Mouse (Mus musculus) forebrain, embryonic 10.5 days (tissue): ENCODE data around the gene Runx2. TPM values are rescaled to one million over a fixed set of nuclear protein-coding genes. Genes with fewer than 3 reads are reported as not detected.

Experiments used
- DNase-seq: peaks from one replicate; pipeline ENCODE4 v3.0.0-alpha.2; 2017; ENCODE audit warnings: low spot score; ENCODE audit errors: extremely low spot score
- H3K27ac ChIP-seq: fragments of 300-500 bp; sonication (generic); 2 replicates; pipeline ENCODE4 v1.5.1; 2016; ENCODE audit warnings: mild to moderate bottlenecking
- H3K27me3 ChIP-seq: fragments of 300-500 bp; sonication (generic); 2 replicates; pipeline ENCODE4 v1.6.1; 2016; ENCODE audit warnings: mild to moderate bottlenecking; ENCODE audit not compliant: poor library complexity, severe bottlenecking
- H3K36me3 ChIP-seq: fragments of 300-500 bp; sonication (generic); replicated peaks from 2 replicates; pipeline ENCODE4 v1.6.1; 2016; ENCODE audit warnings: mild to moderate bottlenecking, moderate library complexity
- H3K4me1 ChIP-seq: fragments of 300-500 bp; sonication (generic); 2 replicates; pipeline ENCODE4 v1.6.1; 2016
- H3K4me3 ChIP-seq: fragments of 300-500 bp; sonication (generic); 2 replicates; pipeline ENCODE4 v1.5.1; 2016; ENCODE audit warnings: mild to moderate bottlenecking, moderate library complexity
- H3K9me3 ChIP-seq: fragments of 300-500 bp; sonication (generic); 2 replicates; pipeline ENCODE4 v1.6.1; 2016; ENCODE audit warnings: mild to moderate bottlenecking, moderate library complexity
- WGBS: fragments of 180-500 bp; shearing (Covaris S2); methylation state at CpG from one replicate; pipeline ENCODE4 v1.1.7; 2016; 5-methylcytosine and 5-hydroxymethylcytosine counted together
- polyA plus RNA-seq: library from polyadenylated mRNA; unstranded; fragments of >200 nt; fragmentation: Nextera tagmentation; extraction: Ambion mirVana; gene quantifications from 2 replicates; pipeline ENCODE4 v1.2.1, GENCODE M21; 2016

Runx2 gene
- polyA plus RNA-seq, 1 experiment from 2014 or later = 0.30 TPM

GRCm38 (mm10) chr17:44642126-44642525 lies 172.5 kb downstream of the Runx2 start:
- H3K36me3 ChIP-seq = no peaks in the 10 kb centered on the region
- DNase-seq = no peak
- peaks cover 14% of the 10 kb centered on the region for H3K27me3 ChIP-seq
- H3K9me3 ChIP-seq = no peaks in the 10 kb centered on the region
- H3K4me1 ChIP-seq = peaks cover 12% of the 10 kb centered on the region
- H3K4me3 ChIP-seq = no peak overlapping the region
- no peak overlapping the region for H3K27ac ChIP-seq
- 83% methylated on average over 4 of the region's 4 CpGs for WGBS

DNA sequence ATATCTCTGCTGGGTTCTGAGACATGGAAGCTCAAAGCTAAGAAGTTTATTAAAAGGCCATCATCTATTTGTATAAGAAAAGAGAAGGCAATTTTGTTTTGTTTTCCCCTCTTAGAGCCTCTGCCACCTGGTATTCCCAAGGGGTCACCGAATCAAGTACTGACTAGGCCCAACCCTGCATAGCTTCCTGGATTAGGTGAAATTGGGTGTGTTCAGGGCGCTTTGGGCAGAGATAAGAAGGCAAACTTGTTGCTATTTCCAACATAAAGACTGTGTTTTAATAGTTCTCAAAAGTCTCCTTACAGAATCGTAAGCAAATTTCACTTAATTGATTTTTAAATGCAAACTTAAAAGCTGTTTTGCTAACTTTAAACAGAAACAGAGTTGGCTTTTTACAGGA lies 173.7 kb downstream of the Runx2 start:
- 81% methylated on average over 3 of the region's 3 CpGs for WGBS
- DNase-seq = no peak

GRCm38 (mm10) chr17:44639446-44639845 lies 175.2 kb downstream of the Runx2 start:
- Histone ChIP-seq H3K4me3 (no peak overlapping the region), H3K4me1 (peaks cover 14% of the 10 kb centered on the region), H3K36me3 (no peaks in the 10 kb centered on the region), H3K9me3 (no peaks in the 10 kb centered on the region), H3K27me3 (peaks cover 14% of the 10 kb centered on the region), H3K27ac (no peak overlapping the region)
- 94% methylated on average over 14 of the region's 14 CpGs for WGBS
- DNase-seq = no peak

More for the DNA sequence above, 173.7 kb downstream of the Runx2 start:
- peaks cover 14% of the 10 kb centered on the region for H3K27me3 ChIP-seq
- H3K9me3 ChIP-seq = no peaks in the 10 kb centered on the region
- no peak overlapping the region for H3K4me3 ChIP-seq
- H3K27ac ChIP-seq = no peak overlapping the region
- peaks cover 14% of the 10 kb centered on the region for H3K4me1 ChIP-seq
- no peaks in the 10 kb centered on the region for H3K36me3 ChIP-seq

- Histone ChIP-seq H3K36me3 (no peaks in the 10 kb centered on the region), H3K4me3 (no peak overlapping the region), H3K27me3 (peaks cover 14% of the 10 kb centered on the region), H3K4me1 (peaks cover 14% of the 10 kb centered on the region), H3K9me3 (no peaks in the 10 kb centered on the region), H3K27ac (no peak overlapping the region)
- 75% methylated on average over 10 of the region's 10 CpGs for WGBS
- no peak for DNase-seq
Observed at GRCm38 (mm10) chr17:44637181-44637880, 177.3 kb downstream of the Runx2 start.

DNA sequence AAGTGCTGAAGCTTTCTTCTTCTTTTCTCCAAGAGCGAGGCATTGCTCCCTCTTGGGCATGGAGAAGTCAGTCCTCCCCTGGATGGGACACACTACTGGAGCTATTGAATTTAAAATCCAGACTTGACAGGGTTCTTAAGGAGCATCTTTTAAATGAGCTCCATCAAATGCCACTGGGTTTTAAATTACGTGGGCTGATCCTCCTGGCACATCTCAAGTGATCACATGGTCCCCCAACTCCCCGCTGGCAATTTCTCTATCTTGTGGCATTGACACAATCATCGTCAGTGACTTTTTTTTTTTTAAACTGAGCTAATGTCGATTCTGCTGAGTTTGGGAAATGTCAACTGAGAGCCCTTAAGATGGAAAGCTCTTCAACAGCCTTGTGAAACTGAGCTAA lies 180.1 kb downstream of the Runx2 start:
- no peak overlapping the region for H3K27ac ChIP-seq
- no peak overlapping the region for H3K4me3 ChIP-seq
- 81% methylated on average over 5 of the region's 5 CpGs for WGBS
- H3K4me1 ChIP-seq = peaks cover 14% of the 10 kb centered on the region
- peaks cover 14% of the 10 kb centered on the region for H3K27me3 ChIP-seq
- H3K9me3 ChIP-seq = no peaks in the 10 kb centered on the region
- no peaks in the 10 kb centered on the region for H3K36me3 ChIP-seq
- no peak for DNase-seq

DNA sequence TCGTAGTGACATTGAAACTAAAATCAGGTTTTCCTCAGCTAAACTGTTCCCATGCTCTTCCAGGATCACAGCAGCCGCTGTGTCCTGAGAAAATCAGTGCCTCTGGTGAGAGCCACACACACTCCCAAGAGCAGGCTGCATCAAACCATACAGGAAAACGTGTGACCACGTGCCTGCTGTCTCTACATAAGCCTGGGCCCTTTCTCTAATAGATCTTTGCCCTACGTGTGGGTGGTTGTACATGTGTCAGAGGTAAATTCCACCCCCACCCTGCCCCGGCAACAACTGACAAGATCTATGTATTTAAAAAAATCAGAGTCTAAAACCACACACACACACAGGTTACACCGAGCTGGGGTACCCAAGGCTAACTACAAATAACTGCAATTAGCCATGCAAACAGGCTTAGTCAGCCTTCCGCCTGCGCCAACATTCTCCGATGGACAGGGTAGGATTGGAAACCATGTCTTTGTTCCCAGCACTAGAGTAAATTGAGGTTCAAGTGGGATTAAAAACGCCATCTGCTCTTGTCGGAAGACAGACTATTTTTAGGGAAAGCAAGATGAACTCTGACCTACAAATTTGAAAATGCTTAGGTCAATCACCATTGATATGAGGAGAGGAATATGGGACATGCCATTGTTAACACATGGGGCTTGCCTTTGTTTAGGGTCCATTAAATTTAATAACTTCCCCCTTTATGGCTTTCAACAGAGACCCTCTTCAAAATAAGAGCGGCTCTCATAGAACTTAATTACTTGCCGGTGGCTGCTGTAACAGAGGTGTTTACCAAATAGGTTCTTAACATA lies 180.8 kb downstream of the Runx2 start:
- Histone ChIP-seq H3K4me1 (peaks cover 14% of the 10 kb centered on the region), H3K27me3 (peaks cover 10% of the 10 kb centered on the region), H3K9me3 (no peaks in the 10 kb centered on the region), H3K4me3 (no peak overlapping the region), H3K27ac (no peak overlapping the region), H3K36me3 (no peaks in the 10 kb centered on the region)
- 86% methylated on average over 14 of the region's 14 CpGs for WGBS
- DNase-seq = no peak

- peaks cover 7% of the 10 kb centered on the region for H3K4me1 ChIP-seq
- H3K27me3 ChIP-seq = peaks cover 6% of the 10 kb centered on the region
- no peaks in the 10 kb centered on the region for H3K9me3 ChIP-seq
- no peaks in the 10 kb centered on the region for H3K36me3 ChIP-seq
- H3K27ac ChIP-seq = no peak overlapping the region
- 91% methylated on average over 2 of the region's 2 CpGs for whole genome bisulfite sequencing
- no peak overlapping the region for H3K4me3 ChIP-seq
- DNase-seq = no peak
Observed at GRCm38 (mm10) chr17:44632941-44633340, 181.7 kb downstream of the Runx2 start.

DNA sequence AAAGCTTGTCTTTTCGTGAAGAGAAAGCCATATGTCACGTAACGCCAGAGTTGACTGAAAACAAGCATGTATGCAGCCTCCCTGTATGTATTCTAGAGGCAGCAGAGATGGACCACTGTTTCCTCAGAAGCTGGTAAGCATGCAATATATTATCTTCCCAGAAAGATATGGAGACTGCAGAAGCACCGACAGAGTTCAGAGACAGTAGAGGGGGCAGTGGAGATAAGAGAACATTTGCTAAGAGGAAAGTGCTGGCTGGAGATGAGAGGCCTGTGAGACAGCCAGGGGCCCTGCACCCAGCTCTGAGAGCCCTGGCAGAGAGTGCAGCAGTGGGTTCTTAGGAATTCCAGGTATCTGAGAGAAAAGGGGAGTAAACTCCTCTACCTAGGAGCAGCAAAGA lies 182.3 kb downstream of the Runx2 start:
- no peak for DNase-seq
- no peaks in the 10 kb centered on the region for H3K36me3 ChIP-seq
- H3K9me3 ChIP-seq = no peaks in the 10 kb centered on the region
- H3K4me1 ChIP-seq = peaks cover 3% of the 10 kb centered on the region
- 91% methylated on average over 4 of the region's 4 CpGs for WGBS
- H3K4me3 ChIP-seq = no peak overlapping the region
- H3K27me3 ChIP-seq = no peaks in the 10 kb centered on the region; the same call in none of the 2 replicates
- no peak overlapping the region for H3K27ac ChIP-seq

GRCm38 (mm10) chr17:44631577-44631976 lies 183.0 kb downstream of the Runx2 start:
- Histone ChIP-seq H3K27me3 (no peaks in the 10 kb centered on the region; the same call in none of the 2 replicates), H3K9me3 (no peaks in the 10 kb centered on the region), H3K27ac (no peak overlapping the region), H3K4me3 (no peak overlapping the region), H3K36me3 (no peaks in the 10 kb centered on the region), H3K4me1 (no peaks in the 10 kb centered on the region)
- 92% methylated on average over 4 of the region's 4 CpGs for WGBS
- DNase-seq = no peak

DNA sequence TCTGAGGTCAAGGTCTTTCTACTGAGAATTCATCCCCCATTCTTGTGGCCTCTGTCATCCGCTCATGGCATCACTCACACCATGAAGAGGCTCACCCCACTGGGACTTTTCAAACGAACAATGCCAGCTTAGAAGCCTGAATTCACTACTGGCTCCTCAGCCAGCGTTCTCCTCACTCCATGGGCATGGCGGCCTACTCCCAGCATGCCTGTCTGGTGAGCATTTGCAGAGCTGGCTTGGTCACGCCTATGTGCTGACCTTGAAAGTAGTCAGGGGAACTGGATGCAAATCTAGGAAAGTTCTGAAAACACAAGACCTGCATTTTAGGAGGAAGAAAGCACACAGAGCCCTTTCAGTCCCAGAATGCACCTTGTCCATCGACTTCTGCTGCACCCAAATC lies 187.3 kb downstream of the Runx2 start:
- H3K9me3 ChIP-seq = peaks cover 4% of the 10 kb centered on the region; the same call in 1 of the 2 replicates
- no peaks in the 10 kb centered on the region for H3K4me1 ChIP-seq
- no peaks in the 10 kb centered on the region for H3K36me3 ChIP-seq
- no peak overlapping the region for H3K4me3 ChIP-seq
- no peaks in the 10 kb centered on the region; the same call in 1 of the 2 replicates for H3K27me3 ChIP-seq
- 86% methylated on average over 6 of the region's 6 CpGs for WGBS
- no peak overlapping the region for H3K27ac ChIP-seq
- no peak for DNase-seq

GRCm38 (mm10) chr17:44623707-44624106 lies 190.9 kb downstream of the Runx2 start:
- WGBS = 88% methylated on average over 2 of the region's 2 CpGs
- Histone ChIP-seq H3K4me1 (peaks cover 3% of the 10 kb centered on the region; the same call in 1 of the 2 replicates), H3K27me3 (no peaks in the 10 kb centered on the region), H3K27ac (no peak overlapping the region), H3K4me3 (no peak overlapping the region), H3K9me3 (peaks cover 6% of the 10 kb centered on the region; the same call in 1 of the 2 replicates), H3K36me3 (no peaks in the 10 kb centered on the region)
- DNase-seq = no peak

DNA sequence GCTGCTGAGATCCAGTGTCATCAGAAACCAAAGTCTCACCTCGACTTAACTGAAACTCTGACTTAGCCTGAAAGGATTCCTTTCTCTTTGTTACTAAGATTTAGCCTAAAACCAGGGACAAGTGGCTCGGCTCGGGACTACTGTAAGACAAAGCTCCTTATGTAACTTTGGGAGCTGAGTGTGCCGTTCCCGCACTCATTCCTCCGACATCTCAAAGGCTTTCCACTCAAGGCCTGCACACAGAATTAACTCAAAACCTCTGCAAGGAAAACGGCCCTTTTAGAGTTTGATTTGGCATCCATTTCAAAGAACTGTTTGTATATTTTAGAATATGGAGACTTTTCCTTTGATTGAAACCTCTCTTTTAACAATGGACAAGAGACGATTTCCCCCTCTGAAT lies 191.3 kb downstream of the Runx2 start:
- no peak overlapping the region for H3K27ac ChIP-seq
- 69% methylated on average over 8 of the region's 8 CpGs for WGBS

DNA sequence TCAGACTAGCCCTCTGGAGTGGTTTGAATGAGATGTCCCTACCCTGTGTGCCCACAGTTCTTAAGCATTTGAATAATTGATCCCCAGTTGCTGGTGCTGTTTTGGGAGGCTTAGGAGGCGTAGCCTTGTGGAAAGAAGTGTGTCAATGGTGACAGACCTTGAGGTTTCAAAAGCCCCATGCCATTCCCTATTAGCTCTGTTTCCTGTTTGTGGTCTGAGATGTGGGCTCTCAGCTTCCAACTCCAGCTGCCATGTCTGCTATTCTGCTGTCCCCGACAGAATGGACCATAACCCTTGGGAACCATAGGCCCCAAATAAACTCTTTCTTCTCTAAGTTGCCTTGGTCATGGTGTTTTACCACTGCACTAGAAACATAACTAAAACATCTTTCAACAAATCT lies 194.1 kb downstream of the Runx2 start:
- WGBS = 88% methylated on average over 2 of the region's 2 CpGs
- H3K9me3 ChIP-seq = peaks cover 6% of the 10 kb centered on the region; the same call in 1 of the 2 replicates
- no peak for DNase-seq
- H3K27ac ChIP-seq = no peak overlapping the region
- H3K36me3 ChIP-seq = no peaks in the 10 kb centered on the region
- no peak overlapping the region for H3K4me3 ChIP-seq
- no peaks in the 10 kb centered on the region for H3K27me3 ChIP-seq
- peaks cover 8% of the 10 kb centered on the region; the same call in 1 of the 2 replicates for H3K4me1 ChIP-seq

More for the DNA sequence above, 191.3 kb downstream of the Runx2 start:
- H3K27me3 ChIP-seq = no peaks in the 10 kb centered on the region
- peaks cover 6% of the 10 kb centered on the region; the same call in 1 of the 2 replicates for H3K9me3 ChIP-seq
- H3K4me3 ChIP-seq = no peak overlapping the region
- peaks cover 3% of the 10 kb centered on the region; the same call in 1 of the 2 replicates for H3K4me1 ChIP-seq
- no peak for DNase-seq
- H3K36me3 ChIP-seq = no peaks in the 10 kb centered on the region
